Comparison of ENCODE assay signal across 17 mouse cellular contexts in genomic region chr17:64641376-64641775, GRCm38 (mm10).
"Had no signal": no experiment of that assay in that cellular context is flagged by ENCODE, and none has a peak within 500 bp of the region (broad histone marks: within the 10 kb centered on the region; RNA-seq: fewer than 3 reads in every experiment).

No protein-coding gene starts in this region.

- H3K36me3 ChIP-seq: midbrain, embryonic 15.5 days; neural tube, embryonic 13.5 days had no signal

- H3K4me3 ChIP-seq: layer of hippocampus, adult 2 months; limb, embryonic 13.5 days; midbrain, embryonic 12.5 days; midbrain, embryonic 15.5 days; neural tube, embryonic 13.5 days had no signal

- H3K9ac ChIP-seq: limb, embryonic 13.5 days; liver, embryonic 14.5 days; liver, postnatal 0 days; lung, embryonic 14.5 days; midbrain, embryonic 12.5 days; midbrain, embryonic 15.5 days; neural tube, embryonic 13.5 days had no signal

- H3K4me2 ChIP-seq: limb, embryonic 13.5 days; lung, embryonic 14.5 days; midbrain, embryonic 12.5 days; midbrain, embryonic 15.5 days; neural tube, embryonic 13.5 days had no signal

- H3K27ac ChIP-seq: layer of hippocampus, adult 2 months; limb, embryonic 13.5 days; liver, embryonic 14.5 days; macrophage; midbrain, embryonic 12.5 days; midbrain, embryonic 15.5 days; neural tube, embryonic 13.5 days had no signal

- ATAC-seq: inflammation-experienced regulatory T-cells, adult 6 months; liver, postnatal 0 days; lung, postnatal 0 days; midbrain, embryonic 15.5 days had no signal

- DNase-seq: kidney, adult 8-10 months; layer of hippocampus, adult 9-11 months; left cerebral cortex, postnatal 4 days; liver; liver, postnatal 0 days; lung, embryonic 14.5 days; thymus, adult 18-20 months; thymus, postnatal 36 days had no signal

- H3K27me3 ChIP-seq: limb, embryonic 13.5 days; midbrain, embryonic 12.5 days; midbrain, embryonic 15.5 days; neural tube, embryonic 13.5 days had no signal

- H3K9me3 ChIP-seq: limb, embryonic 13.5 days; midbrain, embryonic 12.5 days; midbrain, embryonic 15.5 days; neural tube, embryonic 13.5 days had no signal
